Mouse (Mus musculus) olfactory bulb, adult 2 months (tissue): Measurements from ENCODE around the gene Skp1a.

Source experiments
- CTCF ChIP-seq: fragments of 200-500 bp; IDR thresholded peaks from 2 replicates; pipeline ENCODE4 v1.5.1; 2012; ENCODE audit warnings: low read depth, mild to moderate bottlenecking, low read length, moderate library complexity; ENCODE audit not compliant: insufficient read depth
- POLR2A ChIP-seq: fragments of 200-500 bp; IDR thresholded peaks from 2 replicates; pipeline ENCODE4 v1.6.1; 2012; ENCODE audit warnings: mild to moderate bottlenecking, low read depth, low read length, moderate library complexity; ENCODE audit not compliant: insufficient read depth

- TF ChIP-seq CTCF = no peak
- TF ChIP-seq POLR2A = 0 out of 2 replicates have a peak, but pooled peaks have one; percentile 24
These were observed 41.6 kb downstream of the Skp1a start for GRCm38 (mm10) chr11:52273183-52273941.
